Mouse (Mus musculus): ENCODE measurements at regions not wholly inside any gene's neighbourhood (a gene's known extent, or its start where the extent isn't known, plus 50 kb on each side); places are given as distances from the start of the nearest gene placed in this dataset.

- DNase-seq: no peak
Observed at GRCm38 (mm10) chr10:37079535-37079934, 59.2 kb downstream of the Marcks start.

- DNase-seq: no peak
Observed at GRCm38 (mm10) chr10:37078439-37078838, 60.3 kb downstream of the Marcks start.

- no peak for DNase-seq
Observed at GRCm38 (mm10) chr10:37077741-37078140, 61.0 kb downstream of the Marcks start.

GRCm38 (mm10) chr10:37072834-37073233 lies 65.9 kb downstream of the Marcks start:
- DNase-seq: peak; percentile 45

GRCm38 (mm10) chr10:37072061-37072460 lies 66.7 kb downstream of the Marcks start:
- no peak for DNase-seq

- no peak for DNase-seq
Observed at GRCm38 (mm10) chr10:37071420-37071819, 67.3 kb downstream of the Marcks start.
